Mouse (Mus musculus) heart, postnatal 0 days (tissue): Measurements from ENCODE around the gene Egfr.

Source experiments
- CTCF ChIP-seq: IDR thresholded peaks from 2 replicates; pipeline ENCODE4 v1.5.1; 2016; ENCODE audit warnings: antibody characterized with exemption, control low read depth, low read depth
- EP300 ChIP-seq: IDR thresholded peaks from 2 replicates; pipeline ENCODE4 v1.6.1; 2016; ENCODE audit warnings: antibody characterized with exemption, low read depth

DNA sequence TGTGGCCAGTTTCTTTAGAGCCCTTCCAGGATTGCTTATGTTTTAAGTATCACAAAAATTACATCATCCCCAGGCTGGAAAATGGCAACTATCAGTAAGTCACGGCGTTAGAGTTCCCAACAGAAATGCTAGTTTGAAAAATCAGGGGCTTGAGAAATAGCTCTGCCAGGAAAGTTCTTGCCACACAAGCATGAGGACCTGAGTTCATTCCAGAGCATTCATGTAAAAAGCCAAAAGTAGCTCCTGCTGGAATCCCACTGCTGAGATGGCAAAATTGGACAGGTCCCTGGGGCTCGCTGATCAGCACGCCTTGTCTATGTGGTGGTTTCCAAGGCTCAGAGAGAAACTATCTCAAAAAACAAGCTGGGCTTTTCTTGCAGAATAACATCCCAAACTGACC, 19.0 kb downstream of the Egfr start:
- TF ChIP-seq EP300 (no peak), CTCF (no peak)
